Mouse (Mus musculus): ENCODE results near the gene Klhl21. TPM values are rescaled to one million over a fixed set of nuclear protein-coding genes. Genes with fewer than 3 reads are reported as not detected.

The Klhl21 gene
- polyA plus RNA-seq (2012; rRNA removed), result 26.2 and 55.1 TPM in 2 replicates

DNA sequence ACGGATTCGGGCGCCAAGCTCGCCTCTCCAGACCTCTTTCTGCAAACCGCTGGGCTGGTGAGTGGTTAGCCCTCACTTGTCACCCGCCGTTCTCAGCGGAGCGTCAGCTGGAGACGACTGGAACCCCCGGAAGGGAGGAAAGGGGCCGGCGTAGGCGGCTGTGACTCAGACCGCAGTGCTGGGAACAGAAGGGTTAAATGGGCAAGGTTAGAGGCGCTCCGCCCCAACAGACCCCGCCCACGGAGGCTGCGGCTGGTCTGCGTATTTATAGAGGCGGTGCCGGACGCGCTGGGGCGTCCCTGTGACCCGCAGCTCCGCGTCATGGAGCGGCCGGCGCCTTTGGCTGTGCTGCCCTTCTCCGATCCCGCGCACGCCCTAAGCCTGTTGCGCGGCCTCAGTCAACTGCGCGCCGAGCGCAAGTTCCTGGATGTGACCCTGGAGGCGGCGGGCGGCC, at the start of gene Klhl21:
Klhl21 (plus strand) TSS at position 182 of the 454 bp plus-strand sequence.

DNA sequence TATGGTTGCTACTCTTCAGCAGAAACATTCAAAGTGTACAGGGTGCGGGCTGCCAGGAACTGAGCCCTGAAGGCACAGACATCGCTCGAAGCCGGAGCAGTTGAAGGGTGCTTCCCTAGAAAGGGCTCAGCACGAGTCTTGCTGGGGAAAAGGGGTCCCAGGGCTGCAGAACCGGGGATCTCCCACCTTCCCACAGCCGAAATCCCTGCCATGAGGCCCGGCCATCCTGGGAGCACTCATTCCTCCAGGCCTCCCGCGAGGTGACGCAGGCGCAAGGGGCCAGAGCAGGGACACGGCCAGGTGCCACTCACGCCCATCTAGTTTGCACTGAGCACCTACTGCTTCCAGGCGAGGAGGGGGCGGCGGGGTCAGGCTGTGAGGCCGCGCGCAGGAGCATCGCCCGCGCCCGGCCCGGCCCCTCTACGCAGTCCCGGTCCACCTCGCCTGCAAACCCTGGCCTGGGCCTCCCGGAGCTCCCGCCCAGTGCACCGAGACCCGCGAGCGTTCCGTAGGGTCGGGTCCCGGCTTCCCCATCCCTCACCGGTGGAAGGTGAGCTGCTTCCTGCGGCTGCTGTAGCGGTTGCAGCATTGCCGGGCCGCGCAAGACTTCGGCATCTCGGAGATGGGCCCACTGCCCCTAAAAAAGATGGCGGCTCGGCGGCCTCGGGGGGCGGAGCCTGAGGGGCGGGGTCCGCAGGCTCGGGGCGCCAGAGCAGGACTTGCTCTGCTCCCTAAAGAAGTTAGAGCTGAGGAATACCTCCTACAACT, 20.1 kb upstream of the Klhl21 start, which contains the start of gene Thap3:
Thap3 (minus strand) TSS at position 656 of the 768 bp plus-strand sequence.

DNA sequence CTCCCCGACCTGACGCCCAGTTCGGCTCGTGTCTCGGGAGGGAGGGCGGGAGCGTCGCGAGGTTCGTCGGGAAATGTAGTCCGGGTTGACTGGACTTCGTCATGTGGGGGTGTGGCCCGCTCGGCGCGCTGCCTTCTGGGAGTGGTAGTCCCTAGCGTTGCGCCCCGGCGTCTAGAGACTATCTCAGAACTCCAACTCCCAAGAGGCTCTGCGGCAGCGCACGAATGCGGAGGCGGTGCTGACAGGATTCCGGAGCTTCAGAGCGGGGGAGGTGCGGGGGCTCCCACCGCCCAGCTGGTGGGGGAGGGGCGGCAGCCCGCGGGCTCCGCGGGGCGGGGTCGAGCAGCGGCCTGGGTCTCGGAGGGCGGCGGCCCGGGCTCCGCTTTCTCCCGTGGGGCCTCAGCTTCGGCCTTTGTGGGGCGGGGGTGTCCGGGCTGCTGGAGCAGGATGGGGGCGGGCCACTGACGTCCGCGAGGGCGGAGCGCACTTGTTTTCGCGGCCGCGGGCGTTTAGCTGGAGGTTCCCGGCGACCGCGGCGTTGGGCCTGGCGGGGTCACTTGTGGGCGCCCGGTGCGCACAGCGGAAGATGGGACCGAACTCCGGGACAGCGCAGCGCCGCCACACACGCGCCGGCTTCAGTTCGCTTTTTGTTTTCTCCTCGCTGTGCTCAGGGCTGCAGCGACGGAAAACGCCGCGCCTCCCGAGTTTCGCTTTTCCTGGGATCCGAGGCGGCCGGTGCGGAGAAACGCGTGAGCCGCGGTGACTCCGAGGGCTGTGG, 12.2 kb upstream of the Klhl21 start, which contains the start of gene Phf13:
Phf13 (minus strand) TSS at position 86 of the 778 bp plus-strand sequence.

DNA sequence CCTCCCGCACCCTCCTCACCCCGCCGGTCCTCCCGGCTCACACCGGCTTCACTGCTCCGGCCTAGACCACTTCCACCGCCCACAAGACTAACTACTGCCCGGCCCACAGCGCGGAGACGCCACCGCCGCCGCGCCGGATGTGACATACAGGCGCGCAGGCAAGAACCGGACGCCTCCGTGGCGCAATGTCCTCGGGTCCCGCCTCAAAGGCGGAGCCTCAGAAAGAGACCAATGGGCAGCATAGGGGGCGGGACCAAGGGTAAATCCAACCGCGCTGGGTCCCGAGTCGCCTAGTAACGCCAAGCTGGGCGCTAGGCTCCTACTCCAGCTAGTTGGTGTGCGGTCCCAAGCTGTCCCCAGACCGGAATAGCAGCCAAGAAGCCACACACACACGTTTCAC, 18.9 kb downstream of the Klhl21 start, which contains the start of gene Zbtb48:
Zbtb48 (minus strand) TSS at position 148 of the 400 bp plus-strand sequence.

DNA sequence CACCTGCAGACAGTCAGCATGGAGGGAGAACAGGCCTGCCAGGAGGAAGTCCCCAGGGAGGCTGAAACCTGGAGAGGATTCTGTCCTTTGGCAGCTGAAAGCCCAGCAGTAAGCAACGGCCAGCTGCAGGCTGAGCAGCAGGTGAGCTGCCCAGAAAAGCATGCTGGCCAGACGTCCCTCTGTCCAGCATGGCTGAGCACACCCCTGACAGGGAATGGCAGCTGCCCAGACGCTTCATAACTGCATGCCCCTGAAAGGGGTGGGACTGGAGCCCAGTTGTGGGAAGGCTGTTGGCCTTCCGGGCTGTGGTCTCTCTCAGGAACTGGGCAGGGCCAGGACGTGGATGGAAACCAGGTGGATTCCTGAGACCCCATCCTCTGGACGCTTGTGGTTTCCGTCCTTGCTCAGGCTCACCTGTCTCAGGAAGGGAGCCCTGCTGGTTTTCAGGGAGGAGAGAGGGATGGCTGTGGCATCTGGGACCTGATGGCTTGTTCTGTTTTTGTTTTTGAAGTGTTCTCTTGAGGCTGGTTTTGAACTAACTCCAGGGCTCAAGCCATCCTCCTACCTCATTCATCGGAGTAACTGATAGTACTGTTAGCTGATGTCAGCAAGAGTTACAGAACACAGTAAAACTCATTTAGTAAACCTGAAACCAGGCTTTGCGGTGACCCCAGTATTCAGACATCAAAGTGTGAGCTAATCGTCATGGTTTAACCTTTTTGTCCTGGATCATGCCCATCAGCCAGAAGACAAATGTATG, 29.8 kb downstream of the Klhl21 start, which contains the start of gene Tas1r1:
Tas1r1 (minus strand) TSS at position 344 of the 760 bp plus-strand sequence.

DNA sequence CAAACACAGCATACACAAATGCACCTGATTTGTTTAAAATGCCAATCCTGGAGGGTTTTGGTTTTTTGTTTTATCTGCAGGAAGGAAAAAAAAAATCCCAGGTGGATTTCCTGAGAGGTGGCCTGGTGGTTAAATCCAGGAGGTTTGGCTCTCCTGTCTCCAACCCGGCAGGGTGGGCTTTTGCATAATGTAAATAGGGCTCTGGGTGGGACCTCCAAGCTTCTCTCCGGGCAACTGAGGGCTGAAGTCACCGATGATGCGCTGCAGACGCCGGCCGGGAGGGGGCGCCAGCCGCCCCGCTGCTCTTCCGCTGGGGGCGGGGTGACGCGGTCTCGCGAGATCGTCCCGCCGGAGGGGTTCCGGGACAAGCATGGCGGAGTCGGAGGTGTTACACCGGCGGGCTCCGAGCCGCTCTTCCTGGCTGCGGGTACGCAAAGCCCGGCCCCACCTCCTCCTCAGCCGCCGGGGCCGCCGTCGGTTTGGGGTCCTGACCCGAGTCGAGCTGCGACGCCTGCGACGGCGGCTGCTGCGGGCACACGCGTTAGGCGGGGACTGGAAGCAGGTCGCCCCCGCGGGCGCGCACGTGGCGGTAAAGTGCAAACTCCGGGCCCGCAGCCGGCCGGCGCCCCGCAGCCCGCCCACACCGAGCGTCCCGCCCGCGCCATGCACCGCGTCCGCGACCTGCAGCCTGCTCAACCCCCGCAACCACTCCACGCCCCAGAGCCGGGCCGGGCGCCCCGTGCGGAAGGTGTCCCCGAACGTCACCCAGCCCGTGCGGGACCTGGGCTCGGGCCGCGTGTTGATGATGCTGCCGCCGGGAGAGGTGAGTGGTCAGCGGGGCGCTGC, 30.6 kb downstream of the Klhl21 start, which contains the start of gene Nol9:
Nol9 (plus strand) TSS at position 337 of the 846 bp plus-strand sequence.

Other genes with a start within 250 kb of the Klhl21 start
- 1.7 and 2.2 TPM in 2 replicates for gene Camta1, start 146.9 kb upstream of the Klhl21 start, polyA plus RNA-seq (2012; rRNA removed)
- gene Dnajc11, start 75.1 kb upstream of the Klhl21 start, polyA plus RNA-seq (2012; rRNA removed), result 30.7 and 31.8 TPM in 2 replicates
- 24.8 and 27.2 TPM in 2 replicates for gene Thap3, start 19.8 kb upstream of the Klhl21 start, polyA plus RNA-seq (2012; rRNA removed)
- gene Phf13, start 12.5 kb upstream of the Klhl21 start, polyA plus RNA-seq (2012; rRNA removed), result 5.0 and 7.2 TPM in 2 replicates
- 8.3 and 10.3 TPM in 2 replicates for gene Zbtb48, start 18.9 kb downstream of the Klhl21 start, polyA plus RNA-seq (2012; rRNA removed)
- 0.05 TPM in 1 of 2 replicates, not detected in the other for gene Tas1r1, start 29.8 kb downstream of the Klhl21 start, polyA plus RNA-seq (2012; rRNA removed)
- gene Nol9, start 30.5 kb downstream of the Klhl21 start, polyA plus RNA-seq (2012; rRNA removed), result 8.2 and 8.6 TPM in 2 replicates
- gene Plekhg5, start 63.7 kb downstream of the Klhl21 start, polyA plus RNA-seq (2012; rRNA removed), result 13.5 and 14.7 TPM in 2 replicates
- 3.6 and 4.1 TPM in 2 replicates for gene Tnfrsf25, start 107.1 kb downstream of the Klhl21 start, polyA plus RNA-seq (2012; rRNA removed)
- 35.6 and 61.3 TPM in 2 replicates for gene Espn, start 143.6 kb downstream of the Klhl21 start, polyA plus RNA-seq (2012; rRNA removed)
- 1.4 and 2.2 TPM in 2 replicates for gene Hes2, start 150.1 kb downstream of the Klhl21 start, polyA plus RNA-seq (2012; rRNA removed)
- gene Acot7, start 169.3 kb downstream of the Klhl21 start, polyA plus RNA-seq (2012; rRNA removed), result 20.9 and 22.8 TPM in 2 replicates